Mouse (Mus musculus) testis, adult 2 months (tissue): ENCODE measurements around the gene Gm21992. TPM values are rescaled to one million over a fixed set of nuclear protein-coding genes. Genes with fewer than 3 reads are reported as not detected.
A peak's percentile ranks its signal among the peaks of the same experiment; 100 is the strongest.

ENCODE experiments used
- H3K27ac ChIP-seq: fragments of 200-500 bp; 2 replicates; pipeline ENCODE4 v1.5.1; 2012; ENCODE audit warnings: low read depth, low read length; ENCODE audit not compliant: control insufficient read depth, insufficient read depth
- H3K27me3 ChIP-seq: fragments of 200-500 bp; 2 replicates; pipeline ENCODE4 v1.6.1; 2012; ENCODE audit warnings: mild to moderate bottlenecking, low read length, moderate library complexity; ENCODE audit not compliant: control insufficient read depth, insufficient read depth
- H3K36me3 ChIP-seq: fragments of 200-500 bp; 2 replicates; pipeline ENCODE4 v1.6.1; 2012; ENCODE audit warnings: mild to moderate bottlenecking, low read length; ENCODE audit not compliant: control insufficient read depth, insufficient read depth
- H3K4me1 ChIP-seq: fragments of 200-500 bp; 2 replicates; pipeline ENCODE4 v1.6.1; 2012; ENCODE audit warnings: low read length; ENCODE audit not compliant: control insufficient read depth, insufficient read depth
- H3K4me3 ChIP-seq: fragments of 200-500 bp; 2 replicates; pipeline ENCODE4 v1.5.1; 2012; ENCODE audit warnings: low read depth, mild to moderate bottlenecking, low read length, moderate library complexity, mixed read lengths; ENCODE audit not compliant: control insufficient read depth
- CTCF ChIP-seq: fragments of 200-500 bp; IDR thresholded peaks from 2 replicates; pipeline ENCODE4 v1.5.1; 2012; ENCODE audit warnings: low read depth, mild to moderate bottlenecking, inconsistent platforms, low read length, moderate library complexity; ENCODE audit not compliant: control insufficient read depth, insufficient read depth, insufficient replicate concordance
- POLR2A ChIP-seq: fragments of 200-500 bp; IDR thresholded peaks from 2 replicates; pipeline ENCODE4 v1.6.1; 2012; ENCODE audit warnings: low read depth, mild to moderate bottlenecking, inconsistent platforms, low read length, moderate library complexity; ENCODE audit not compliant: control insufficient read depth
- polyA plus RNA-seq: library from polyadenylated mRNA; depleted of rRNA; stranded (reverse); fragments of >200 nt; gene quantifications from 2 replicates; pipeline ENCODE4 v1.2.3, GENCODE M21; 2012

Gm21992 gene
- polyA plus RNA-seq, 1 experiment: 9.4 TPM

DNA sequence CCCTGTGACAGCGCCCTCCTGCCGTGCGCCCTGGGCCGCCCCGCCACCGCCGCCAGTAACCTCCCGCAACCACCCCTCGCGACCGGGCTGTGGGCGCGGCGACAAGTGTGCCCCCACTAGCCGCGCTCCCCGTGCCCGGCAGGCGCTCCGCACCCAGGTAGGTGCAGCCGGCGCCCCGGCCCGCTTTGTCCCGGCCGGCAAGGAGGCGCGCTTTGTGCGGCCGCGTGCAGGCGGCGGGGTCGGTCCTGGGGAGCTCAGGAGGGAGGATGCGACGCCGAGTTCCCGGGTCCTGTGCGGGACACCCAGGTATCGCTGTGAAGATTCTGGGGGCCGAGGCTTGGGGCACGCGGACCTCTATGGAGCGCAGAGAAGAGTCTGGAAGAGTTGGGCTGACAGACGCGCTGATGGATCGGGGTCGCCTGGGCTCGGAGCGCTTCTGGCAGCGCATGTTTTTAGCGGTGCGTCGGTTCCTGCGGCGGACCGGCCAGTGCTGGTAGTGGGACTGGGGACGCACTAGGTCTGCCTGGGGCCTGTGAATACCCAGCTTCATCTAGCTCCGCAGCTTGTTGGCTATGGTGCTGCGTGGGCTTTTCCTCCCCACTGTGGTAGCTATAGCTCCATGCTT, 99.1 kb downstream of the Gm21992 start:
- Histone ChIP-seq H3K27ac (peak overlapping the region; percentile 20; the same call in 1 of the 2 replicates), H3K4me3 (peak overlapping the region; percentile 87), H3K27me3 (no peaks in the 10 kb centered on the region), H3K36me3 (no peaks in the 10 kb centered on the region), H3K4me1 (peaks cover 12% of the 10 kb centered on the region)
- no peak for TF ChIP-seq POLR2A
- no peak for TF ChIP-seq CTCF

DNA sequence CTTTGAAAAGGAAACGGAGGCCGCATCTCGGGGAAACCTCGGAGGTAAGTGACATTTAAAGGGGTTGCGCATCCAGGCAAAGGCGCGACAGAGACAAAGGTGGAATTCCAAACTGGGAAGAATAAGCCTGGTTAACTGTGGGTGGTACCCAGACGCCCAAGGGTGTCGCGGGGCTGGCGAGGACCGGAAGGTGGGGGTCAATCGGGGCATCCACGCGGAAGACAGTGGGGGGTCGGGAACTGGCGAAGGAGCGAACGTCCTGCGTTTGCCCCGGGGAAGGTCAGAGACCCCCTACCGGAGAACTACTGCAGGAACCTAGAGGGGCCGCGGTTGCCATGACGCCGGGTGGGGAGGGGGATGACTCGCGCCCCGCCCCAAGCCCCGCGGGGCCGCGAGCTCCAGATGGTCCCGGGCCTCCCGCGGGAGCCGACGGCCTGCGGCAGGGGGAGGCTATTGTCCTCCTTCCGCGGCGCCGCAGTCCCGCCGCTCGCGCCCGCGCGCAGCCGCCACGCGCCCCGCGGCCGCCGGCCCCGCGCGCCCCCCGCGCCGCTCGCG, 99.7 kb downstream of the Gm21992 start:
- Histone ChIP-seq H3K27ac (peak overlapping the region; percentile 10), H3K27me3 (no peaks in the 10 kb centered on the region), H3K36me3 (no peaks in the 10 kb centered on the region), H3K4me1 (peaks cover 12% of the 10 kb centered on the region), H3K4me3 (peak overlapping the region; percentile 87)
- no peak for TF ChIP-seq CTCF
- no peak for TF ChIP-seq POLR2A

DNA sequence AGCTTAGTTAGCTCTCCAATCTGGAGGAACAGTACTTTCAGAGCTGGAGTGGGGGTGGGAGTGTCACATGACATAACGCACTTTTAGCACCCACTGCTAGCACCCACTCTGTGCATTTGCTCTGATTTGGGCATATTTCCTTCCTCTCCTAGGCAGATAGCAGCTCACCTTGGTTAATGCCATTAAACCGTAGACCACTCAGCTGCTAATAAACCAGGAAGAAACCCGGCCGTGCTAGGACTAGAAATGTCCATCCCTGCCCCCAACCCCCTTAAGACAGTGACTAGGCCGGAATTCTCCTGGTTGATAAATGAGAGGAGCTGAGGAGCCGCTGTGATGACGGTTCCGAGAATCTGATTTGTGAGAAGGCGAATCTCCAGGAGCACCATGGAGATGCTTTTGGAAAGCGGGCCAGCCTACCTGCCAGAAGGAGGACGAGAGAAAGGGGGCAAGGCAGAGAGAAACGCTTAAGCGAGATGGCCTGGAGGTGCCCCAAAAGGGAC, 100.3 kb downstream of the Gm21992 start, which contains the start of gene Sptbn2:
TSS of gene Sptbn2 (plus strand) at position 70 of the 503 bp plus-strand sequence.
- Histone ChIP-seq H3K36me3 (no peaks in the 10 kb centered on the region), H3K4me3 (peak within 1 kb of the TSS; percentile 87), H3K4me1 (peaks cover 12% of the 10 kb centered on the region), H3K27me3 (no peaks in the 10 kb centered on the region), H3K27ac (peak within 1 kb of the TSS; percentile 10)
- TF ChIP-seq CTCF (no peak), POLR2A (no peak)

- Histone ChIP-seq H3K27ac (no peak overlapping the region), H3K36me3 (no peaks in the 10 kb centered on the region), H3K27me3 (no peaks in the 10 kb centered on the region), H3K4me1 (peaks cover 12% of the 10 kb centered on the region), H3K4me3 (peak overlapping the region; percentile 18; the same call in 1 of the 2 replicates)
- TF ChIP-seq CTCF: no peak
- TF ChIP-seq POLR2A: no peak
These were observed 102.6 kb downstream of the Gm21992 start for GRCm38 (mm10) chr19:4708765-4709164.

- Histone ChIP-seq H3K4me1 (peaks cover 12% of the 10 kb centered on the region), H3K27me3 (no peaks in the 10 kb centered on the region), H3K4me3 (no peak overlapping the region), H3K36me3 (no peaks in the 10 kb centered on the region), H3K27ac (no peak overlapping the region)
- no peak for TF ChIP-seq POLR2A
- TF ChIP-seq CTCF: no peak
These were observed 110.2 kb downstream of the Gm21992 start for GRCm38 (mm10) chr19:4701221-4701620.

DNA sequence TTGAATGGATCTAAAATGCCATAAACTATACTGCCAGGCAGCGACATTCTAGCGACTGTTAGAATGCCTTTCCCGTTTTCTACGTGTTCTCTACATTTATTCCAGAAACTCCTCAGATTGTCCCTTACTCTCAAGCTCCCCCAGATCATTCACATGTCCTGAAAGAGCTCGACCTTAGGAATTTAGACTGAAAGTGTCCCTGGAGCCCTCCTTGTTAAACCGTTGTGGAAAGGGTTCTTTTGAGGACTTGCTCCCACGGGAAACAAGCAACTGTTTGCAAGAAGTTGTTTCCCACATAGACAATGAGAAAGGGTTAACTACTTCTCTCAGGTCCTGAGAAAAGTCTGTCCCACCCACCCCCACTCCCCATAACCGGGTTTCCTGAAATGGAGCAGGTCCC, 110.8 kb downstream of the Gm21992 start:
- Histone ChIP-seq H3K36me3 (no peaks in the 10 kb centered on the region), H3K4me1 (peaks cover 12% of the 10 kb centered on the region), H3K27ac (no peak overlapping the region), H3K27me3 (no peaks in the 10 kb centered on the region), H3K4me3 (no peak overlapping the region)
- TF ChIP-seq POLR2A (no peak), CTCF (no peak)

DNA sequence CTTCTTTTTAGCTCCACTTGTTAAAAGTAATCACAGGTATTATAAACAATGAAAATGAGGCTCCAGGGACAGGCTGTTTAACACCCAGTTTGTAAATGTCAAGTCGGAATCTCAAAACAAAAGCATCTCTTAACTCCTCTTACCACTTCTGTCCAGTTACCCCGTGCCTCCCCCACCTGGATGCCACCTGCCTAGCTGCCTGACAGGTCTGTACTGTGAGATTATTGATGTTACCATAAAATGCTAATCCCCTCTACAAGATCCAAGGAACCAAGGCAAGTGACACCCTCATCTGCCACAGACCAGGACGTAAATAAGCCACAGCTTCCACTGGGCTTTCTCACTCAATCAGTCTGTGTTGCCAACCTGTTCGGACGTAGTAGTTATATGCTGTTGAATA, 111.6 kb downstream of the Gm21992 start:
- Histone ChIP-seq H3K27ac (no peak overlapping the region), H3K4me3 (no peak overlapping the region), H3K36me3 (no peaks in the 10 kb centered on the region), H3K4me1 (peaks cover 12% of the 10 kb centered on the region), H3K27me3 (no peaks in the 10 kb centered on the region)
- TF ChIP-seq CTCF (no peak), POLR2A (no peak)

- H3K27ac ChIP-seq: no peak overlapping the region
- no peak for TF ChIP-seq POLR2A
- no peak for TF ChIP-seq CTCF
- no peaks in the 10 kb centered on the region for H3K36me3 ChIP-seq
- no peaks in the 10 kb centered on the region for H3K27me3 ChIP-seq
- peaks cover 12% of the 10 kb centered on the region for H3K4me1 ChIP-seq
- no peak overlapping the region for H3K4me3 ChIP-seq
These were observed 112.6 kb downstream of the Gm21992 start for GRCm38 (mm10) chr19:4698856-4699255.
